Mouse (Mus musculus): ENCODE data around the gene Gm16513.
"Not testable (repeated sequence)": the region's sequence is repeated elsewhere in the genome, so short reads cannot be mapped to it uniquely, and the experiment has no call there.

Gene Gm16513

GRCm38 (mm10) chr5:95182324-95182723 lies at the start of gene Gm16513:
Gene Gm16513 (plus strand): TSS chr5:95182624.
- not testable (repeated sequence) for DNase-seq
